Mouse (Mus musculus) CH12.LX (cell line): ENCODE data around the gene Idh3g.

ENCODE experiments used
- CHD2 ChIP-seq: IDR thresholded peaks from 2 replicates; pipeline ENCODE4 v1.6.1; 2011; ENCODE audit warnings: low read length, improper control_type of control experiment
- MAX ChIP-seq: IDR thresholded peaks from 2 replicates; pipeline ENCODE4 v1.6.1; 2011; ENCODE audit warnings: low read length, improper control_type of control experiment
- ZNF384 ChIP-seq: IDR thresholded peaks from 2 replicates; pipeline ENCODE4 v1.6.1; 2012; ENCODE audit warnings: low read depth, low read length, improper control_type of control experiment, inconsistent platforms

- no peak for TF ChIP-seq CHD2
- no peak for TF ChIP-seq ZNF384
- TF ChIP-seq MAX = no peak
Observed at GRCm38 (mm10) chrX:73774802-73775483, 11.8 kb downstream of the Idh3g start.
